Mouse (Mus musculus) lung, embryonic 14.5 days (tissue): ENCODE measurements around the gene Olfr601. TPM values are rescaled to one million over a fixed set of nuclear protein-coding genes. Genes with fewer than 3 reads are reported as not detected.

Experiments used
- polyA plus RNA-seq: library from polyadenylated mRNA; unstranded; fragments of >200 nt; fragmentation: Nextera tagmentation; extraction: Ambion mirVana; gene quantifications from 2 replicates; pipeline ENCODE4 v1.2.1, GENCODE M21; 2014

Olfr601 gene
- polyA plus RNA-seq, 1 experiment from 2014 or later = not detected

Other genes with a start within 250 kb of the Olfr601 start
- not detected in 2 replicates for gene Olfr586, start 237.0 kb downstream of the Olfr601 start, polyA plus RNA-seq
- gene Olfr588-ps1, start 221.8 kb downstream of the Olfr601 start, polyA plus RNA-seq = not detected in 2 replicates
- not detected in 2 replicates for gene Olfr589, start 206.3 kb downstream of the Olfr601 start, polyA plus RNA-seq
- not detected in 2 replicates for gene Olfr591, start 184.3 kb downstream of the Olfr601 start, polyA plus RNA-seq
- gene Olfr592, start 177.9 kb downstream of the Olfr601 start, polyA plus RNA-seq = not detected in 2 replicates
- gene Olfr593, start 150.8 kb downstream of the Olfr601 start, polyA plus RNA-seq = not detected in 2 replicates
- gene Olfr594, start 145.7 kb downstream of the Olfr601 start, polyA plus RNA-seq = not detected in 2 replicates
- gene Usp17ld, start 110.2 kb downstream of the Olfr601 start, polyA plus RNA-seq = not detected in 2 replicates
- not detected in 2 replicates for gene Olfr596, start 57.0 kb downstream of the Olfr601 start, polyA plus RNA-seq
- gene Olfr597, start 46.3 kb downstream of the Olfr601 start, polyA plus RNA-seq = not detected in 2 replicates
- gene Olfr598, start 39.1 kb downstream of the Olfr601 start, polyA plus RNA-seq = not detected in 2 replicates
- gene Olfr599, start 26.7 kb downstream of the Olfr601 start, polyA plus RNA-seq = not detected in 2 replicates
- not detected in 2 replicates for gene Olfr600, start 13.0 kb downstream of the Olfr601 start, polyA plus RNA-seq
- gene Olfr603, start 23.5 kb upstream of the Olfr601 start, polyA plus RNA-seq = not detected in 2 replicates
- not detected in 2 replicates for gene Usp17lc, start 52.4 kb upstream of the Olfr601 start, polyA plus RNA-seq
- not detected in 2 replicates for gene Olfr605, start 82.8 kb upstream of the Olfr601 start, polyA plus RNA-seq
- gene Olfr606, start 86.4 kb upstream of the Olfr601 start, polyA plus RNA-seq = not detected in 2 replicates
- not detected in 2 replicates for gene Olfr607, start 101.5 kb upstream of the Olfr601 start, polyA plus RNA-seq
- not detected in 2 replicates for gene Olfr608, start 107.2 kb upstream of the Olfr601 start, polyA plus RNA-seq
- gene Olfr609, start 135.4 kb upstream of the Olfr601 start, polyA plus RNA-seq = not detected in 2 replicates
- gene Olfr610, start 149.5 kb upstream of the Olfr601 start, polyA plus RNA-seq = not detected in 2 replicates
- gene Olfr611, start 158.2 kb upstream of the Olfr601 start, polyA plus RNA-seq = not detected in 2 replicates
- gene Olfr612, start 180.1 kb upstream of the Olfr601 start, polyA plus RNA-seq = not detected in 2 replicates
- not detected in 2 replicates for gene Olfr613, start 185.4 kb upstream of the Olfr601 start, polyA plus RNA-seq
- not detected in 2 replicates for gene Olfr615, start 193.4 kb upstream of the Olfr601 start, polyA plus RNA-seq
- gene Olfr616, start 206.5 kb upstream of the Olfr601 start, polyA plus RNA-seq = not detected in 2 replicates
- gene Olfr617, start 210.4 kb upstream of the Olfr601 start, polyA plus RNA-seq = not detected in 2 replicates
- not detected in 2 replicates for gene Olfr618, start 227.4 kb upstream of the Olfr601 start, polyA plus RNA-seq
- gene Olfr619, start 237.9 kb upstream of the Olfr601 start, polyA plus RNA-seq = not detected in 2 replicates
- gene Olfr620, start 249.9 kb upstream of the Olfr601 start, polyA plus RNA-seq = not detected in 2 replicates